Mouse (Mus musculus): ENCODE measurements around the gene Xpot.
A peak's percentile ranks its signal among the peaks of the same experiment; 100 is the strongest.

Xpot gene

GRCm38 (mm10) chr10:121615935-121616334 is 10.2 kb downstream of the Xpot start:
- DNase-seq = no peak

DNA sequence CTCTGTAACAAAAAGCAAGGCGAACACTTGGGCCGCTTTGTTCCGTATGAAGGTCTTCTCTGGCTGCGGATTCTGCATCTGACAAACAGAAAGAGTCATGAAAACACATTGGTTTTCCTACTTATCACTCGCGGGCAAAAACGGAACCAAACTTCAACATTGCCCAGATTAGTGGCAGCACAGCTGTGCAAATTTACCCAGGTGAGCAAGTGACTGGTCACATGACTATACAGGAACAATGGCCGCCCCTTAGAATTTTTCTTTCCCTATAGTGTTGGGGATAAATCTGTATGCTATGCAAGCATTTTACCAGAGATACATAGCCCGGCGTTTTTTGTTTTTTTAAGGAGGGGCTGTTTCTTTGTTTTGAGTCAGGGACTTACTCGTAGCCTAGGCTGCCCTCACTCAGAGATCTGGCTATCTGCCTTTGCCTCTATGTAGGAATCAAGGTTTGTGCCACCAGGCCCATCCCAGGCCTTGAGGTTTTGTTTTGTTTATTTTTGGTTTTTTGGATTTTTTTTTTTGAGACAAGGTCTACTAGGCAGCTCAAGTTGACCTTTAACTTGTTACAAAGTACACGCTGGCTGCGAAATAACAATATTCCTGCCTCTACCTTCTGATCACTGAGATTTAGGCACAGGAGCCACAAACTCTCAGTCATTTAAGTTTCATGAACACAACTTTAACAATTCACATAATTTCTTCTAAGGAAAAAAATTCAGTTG is 10.8 kb downstream of the Xpot start:
- DNase-seq = no peak

DNA sequence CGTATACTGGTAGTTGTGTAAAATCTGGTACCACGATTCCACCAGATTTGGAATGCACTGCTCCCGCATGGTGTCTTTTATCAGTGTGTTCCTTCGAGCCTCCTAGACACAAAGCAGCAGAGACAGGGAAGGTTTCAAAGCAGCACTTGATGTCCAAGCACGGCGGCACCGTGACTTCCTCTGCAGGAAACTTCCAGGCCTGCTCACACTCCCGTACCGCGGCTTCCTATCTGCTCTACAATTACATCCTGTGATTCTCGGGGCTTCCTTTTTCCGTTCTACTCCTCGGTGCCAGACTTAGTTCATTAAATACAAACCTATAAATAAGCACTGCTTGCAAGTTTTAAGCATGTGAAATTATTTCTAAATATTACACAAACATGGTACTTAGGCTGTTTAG is 12.6 kb downstream of the Xpot start:
- no peak for DNase-seq

- no peak for DNase-seq
Observed at GRCm38 (mm10) chr10:121612448-121612847, 13.7 kb downstream of the Xpot start.

- peak; percentile 24 for DNase-seq
Observed at GRCm38 (mm10) chr10:121611587-121611986, 14.5 kb downstream of the Xpot start.

DNA sequence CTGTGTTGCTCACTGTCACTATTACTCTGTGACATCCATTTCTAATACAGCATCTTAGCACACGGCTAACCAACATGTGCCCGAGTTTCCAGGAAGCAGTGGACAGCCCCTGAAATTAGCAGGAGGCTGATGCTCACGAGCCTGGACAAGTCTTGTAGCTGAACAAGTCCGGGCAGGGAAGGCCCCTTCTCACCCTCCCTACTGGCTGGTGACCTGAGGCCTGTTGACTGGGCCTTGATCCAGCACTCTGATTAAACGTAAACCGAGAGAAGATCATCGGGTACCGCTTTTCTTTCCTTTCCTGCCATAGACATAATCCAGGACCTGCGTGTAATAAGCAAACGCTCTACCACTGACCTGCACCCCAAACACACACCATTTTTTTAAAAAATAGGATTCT is 18.0 kb downstream of the Xpot start:
- no peak for DNase-seq

DNA sequence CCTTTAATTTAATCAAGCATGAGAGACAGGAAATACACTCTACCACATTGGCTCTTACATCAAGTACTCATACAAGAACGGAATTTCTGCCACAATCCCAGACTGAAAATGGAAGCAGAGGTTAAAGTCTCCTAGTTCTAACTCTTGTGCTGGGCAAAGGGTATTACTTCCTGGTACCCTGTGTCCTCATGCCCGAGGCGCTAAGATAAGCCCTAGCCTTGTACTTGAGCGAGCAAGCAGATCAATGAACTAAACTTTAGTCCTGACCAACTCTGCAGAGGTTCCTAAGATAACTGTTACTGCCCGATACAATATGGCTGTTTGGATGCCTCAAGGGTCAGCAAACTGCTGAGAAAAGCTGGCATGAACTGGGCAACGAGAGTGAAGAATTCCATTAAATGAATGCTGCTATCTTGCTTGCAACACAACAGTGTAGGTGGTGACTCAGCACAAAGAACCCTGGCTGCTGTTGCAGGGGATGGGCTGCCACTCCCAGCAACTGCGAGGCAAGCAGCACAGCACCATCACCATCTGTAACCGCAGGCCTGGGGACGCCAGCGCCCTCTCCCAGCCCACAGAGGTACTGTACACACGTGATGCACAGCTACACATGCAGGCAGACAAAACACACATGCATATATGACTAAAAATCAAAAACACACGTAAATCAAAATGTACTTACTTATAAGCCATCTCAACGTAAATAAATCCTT is 21.3 kb downstream of the Xpot start:
- no peak for DNase-seq

DNA sequence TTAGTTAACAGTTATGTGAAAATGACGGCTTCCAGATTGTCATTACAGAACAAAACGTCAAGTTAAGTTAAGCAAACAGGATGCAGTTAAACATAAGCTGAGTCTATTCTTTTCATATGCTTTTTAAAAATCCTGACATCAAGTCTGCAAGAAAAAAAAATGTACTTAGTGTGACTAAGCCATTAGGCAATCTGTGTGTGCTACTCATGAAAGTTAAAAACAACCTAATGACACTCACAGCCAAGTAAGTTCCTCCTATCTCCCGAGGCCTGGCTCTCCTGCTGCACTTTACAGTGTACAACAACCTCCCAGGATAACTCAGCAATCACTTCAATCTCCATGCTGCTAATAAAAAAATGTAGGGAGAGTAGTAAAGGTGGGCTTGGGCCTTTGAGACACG is 22.6 kb downstream of the Xpot start:
- no peak for DNase-seq

- no peak for DNase-seq
Observed at GRCm38 (mm10) chr10:121601272-121601671, 24.9 kb downstream of the Xpot start.

GRCm38 (mm10) chr10:121596580-121596979 is 29.6 kb downstream of the Xpot start:
- no peak for DNase-seq

DNA sequence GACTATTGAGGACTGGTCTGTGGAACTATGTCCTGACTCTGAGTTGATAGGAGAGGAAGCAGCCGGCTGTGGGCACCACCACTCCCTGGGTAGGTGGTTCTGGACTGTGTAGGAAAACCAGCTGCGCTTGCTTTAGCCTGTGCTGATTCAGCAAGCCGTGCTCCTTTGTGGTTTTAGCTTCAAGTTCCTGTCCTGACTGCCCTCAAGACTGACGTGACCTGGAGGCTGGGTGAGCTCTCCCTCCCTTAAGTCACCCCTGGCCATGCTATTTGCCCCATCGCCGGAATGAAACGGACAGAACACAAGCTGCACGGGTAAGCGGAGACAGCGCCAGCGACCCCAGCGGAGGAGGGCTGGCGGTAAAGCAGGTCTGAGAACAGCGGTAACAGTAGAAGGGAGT is 35.0 kb downstream of the Xpot start:
- DNase-seq = no peak

GRCm38 (mm10) chr10:121587371-121587840 is 38.7 kb downstream of the Xpot start:
- DNase-seq = no peak

DNA sequence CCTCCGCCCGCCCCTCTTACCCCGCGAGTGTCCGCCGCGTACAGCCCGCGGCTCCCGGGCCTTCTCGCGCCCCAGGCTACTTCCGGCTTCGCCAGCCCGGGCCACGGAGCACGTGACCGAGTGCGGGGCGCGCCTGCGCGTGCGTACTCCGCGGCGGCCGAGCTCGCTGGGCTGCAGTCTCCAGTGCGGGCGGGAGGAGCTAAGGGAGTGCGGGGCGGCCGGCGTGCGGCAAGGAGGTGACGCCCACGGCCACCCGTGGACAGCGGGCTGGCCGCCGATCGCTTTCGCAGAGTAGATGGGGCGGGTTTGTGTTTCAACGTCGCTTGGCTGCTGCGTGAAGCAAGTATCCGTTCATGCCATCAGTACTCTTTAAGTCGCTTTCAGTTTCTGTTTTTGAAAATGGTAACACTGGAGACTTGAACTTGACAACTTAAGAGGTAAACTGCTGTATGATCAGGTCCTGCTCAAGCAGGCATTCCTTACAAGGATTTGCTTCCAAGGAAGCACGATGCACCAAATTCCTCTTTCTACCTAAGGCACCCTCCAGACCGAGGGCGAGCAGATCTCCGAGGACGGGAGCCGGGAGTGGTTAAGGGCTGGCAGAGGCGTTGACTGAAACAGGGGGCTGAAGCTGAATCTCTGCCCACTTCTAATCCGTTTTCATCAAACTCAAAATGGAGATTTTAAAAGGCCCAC is 39.3 kb downstream of the Xpot start, which contains the start of gene Tbk1:
Gene Tbk1, minus strand, starts transcription at position 113 of the 696 bp plus-strand sequence.
- DNase-seq = peak; percentile 95

- DNase-seq = no peak
Observed at GRCm38 (mm10) chr10:121585791-121586642, 40.1 kb downstream of the Xpot start.

GRCm38 (mm10) chr10:121585056-121585790 is 40.9 kb downstream of the Xpot start:
- no peak for DNase-seq

GRCm38 (mm10) chr10:121584033-121584432 is 42.1 kb downstream of the Xpot start:
- no peak for DNase-seq

GRCm38 (mm10) chr10:121583016-121583415 is 43.1 kb downstream of the Xpot start:
- no peak for DNase-seq

DNA sequence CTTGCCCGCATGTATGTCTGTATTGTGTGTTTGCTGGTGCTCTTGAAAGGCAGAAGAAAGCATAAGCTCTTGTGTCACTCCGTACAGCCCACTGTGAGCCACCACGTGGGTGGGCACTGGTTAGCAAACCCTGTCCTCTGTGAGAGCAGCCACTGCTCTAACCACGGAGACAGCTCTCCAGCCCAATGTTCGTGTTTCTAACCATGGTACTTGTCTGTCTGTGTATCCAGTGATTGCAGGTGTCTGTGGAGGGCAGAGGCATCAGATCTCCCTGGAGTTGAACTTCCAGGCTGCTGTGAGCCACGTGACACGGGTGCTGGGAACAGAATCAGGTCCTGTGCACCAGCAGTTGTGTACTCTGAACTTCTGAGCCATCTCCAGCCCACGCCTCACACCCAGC is 43.8 kb downstream of the Xpot start:
- DNase-seq = no peak

GRCm38 (mm10) chr10:121581405-121581804 is 44.7 kb downstream of the Xpot start:
- peak; percentile 49 for DNase-seq

- no peak for DNase-seq
Observed at GRCm38 (mm10) chr10:121580381-121580780, 45.8 kb downstream of the Xpot start.

- DNase-seq = no peak
Observed at GRCm38 (mm10) chr10:121576372-121576771, 49.8 kb downstream of the Xpot start.
